Mouse (Mus musculus) lung, postnatal 0 days (tissue): ENCODE measurements at regions not wholly inside any gene's neighbourhood (a gene's known extent, or its start where the extent isn't known, plus 50 kb on each side); places are given as distances from the start of the nearest gene placed in this dataset.

Experiments
- CTCF ChIP-seq: IDR thresholded peaks from 2 replicates; pipeline ENCODE4 v1.5.1; 2016; ENCODE audit warnings: antibody characterized with exemption, mild to moderate bottlenecking
- EP300 ChIP-seq: IDR thresholded peaks from 2 replicates; pipeline ENCODE4 v1.6.1; 2016; ENCODE audit warnings: antibody characterized with exemption, mild to moderate bottlenecking, control low read depth

DNA sequence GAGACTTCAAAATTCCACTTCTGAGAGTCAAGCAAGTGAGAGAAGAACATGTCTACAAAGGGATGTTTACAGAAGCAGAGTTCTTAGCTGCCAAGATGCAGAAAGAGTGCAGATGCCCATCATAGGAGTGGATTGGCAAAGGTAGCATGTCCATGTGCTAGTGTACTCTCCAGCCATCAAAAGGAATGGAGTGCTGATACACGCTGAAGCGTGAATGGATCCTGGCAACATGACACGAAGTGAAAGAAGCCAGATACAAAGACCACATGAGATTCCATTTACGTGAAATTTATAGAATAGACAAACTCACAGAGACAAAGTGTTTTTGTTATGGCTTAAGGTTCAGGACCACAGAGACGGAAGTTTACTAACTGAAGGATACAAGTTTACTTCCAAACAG, 118.4 kb upstream of the Bmp4 start:
- no peak for TF ChIP-seq EP300
- TF ChIP-seq CTCF, result no peak
